Mouse (Mus musculus) adrenal gland, adult 8-10 months (tissue): ENCODE measurements around the gene Ism2. TPM values are rescaled to one million over a fixed set of nuclear protein-coding genes. Genes with fewer than 3 reads are reported as not detected.
"Not testable (repeated sequence)": the region's sequence is repeated elsewhere in the genome, so short reads cannot be mapped to it uniquely, and the experiment has no call there.

Experiments
- DNase-seq: peaks from one replicate; pipeline ENCODE4 v3.0.0; 2022
- total RNA-seq, 4 experiments: library from RNA; stranded (reverse); gene quantifications; 2 replicates each; pipeline ENCODE4 v1.2.4; 2022

The Ism2 gene
- total RNA-seq: under 1 TPM in 2 of 4 experiments, not detected in 2; 0.28 to 0.32 TPM

GRCm38 (mm10) chr12:87299657-87300440 is at the start of gene Ism2:
TSS of gene Ism2 (minus strand) at chr12:87299705.
- no peak for DNase-seq

- no peak for DNase-seq
Measured at GRCm38 (mm10) chr12:87348029-87348428, 48.5 kb upstream of the Ism2 start.

- DNase-seq: no peak
Measured at GRCm38 (mm10) chr12:87347511-87347910, 48.0 kb upstream of the Ism2 start.

DNA sequence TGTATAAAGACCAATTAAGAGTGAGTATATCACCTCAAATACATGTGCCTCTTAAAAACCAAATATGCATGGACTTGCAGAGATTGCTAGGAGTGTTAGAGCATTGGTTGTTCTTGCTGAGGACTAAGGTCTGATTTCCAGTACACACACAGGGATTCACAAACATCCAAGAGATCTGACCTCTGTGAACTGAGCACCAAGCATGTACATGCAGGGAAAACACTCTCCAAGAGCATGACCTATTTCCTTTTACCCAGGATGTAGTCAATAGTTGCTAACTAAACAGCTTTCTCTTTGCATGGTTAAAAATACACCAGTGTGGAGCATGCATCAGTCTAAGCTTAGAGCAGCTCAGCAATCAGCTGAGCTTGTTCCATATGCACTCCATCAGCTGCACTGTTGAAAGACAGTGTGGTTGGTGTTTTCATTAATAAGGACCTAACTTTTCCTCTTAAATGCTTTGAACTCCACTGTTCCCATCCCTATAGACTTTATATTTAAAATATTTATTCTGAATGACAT is 43.6 kb upstream of the Ism2 start:
- DNase-seq: no peak

- DNase-seq: no peak
Measured at GRCm38 (mm10) chr12:87338082-87338481, 38.6 kb upstream of the Ism2 start.

DNA sequence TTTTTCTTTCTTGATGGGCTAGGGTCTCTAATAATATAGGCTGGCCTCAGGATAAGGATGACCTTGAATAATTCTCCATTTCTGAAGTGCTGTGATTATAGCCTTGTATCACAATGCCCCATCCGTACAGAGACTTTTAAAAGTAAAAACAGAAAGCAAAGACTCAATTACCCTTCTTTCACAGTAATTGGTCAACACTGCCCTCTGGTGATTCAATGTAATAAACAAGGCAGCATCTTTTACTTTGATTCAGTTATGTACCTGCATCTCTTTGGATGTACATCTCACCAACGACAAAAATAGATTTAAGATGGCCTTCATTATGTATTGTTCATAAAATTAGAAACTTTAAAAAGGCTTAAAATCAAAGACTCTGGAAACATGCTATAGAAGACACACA is 35.4 kb upstream of the Ism2 start:
- no peak for DNase-seq

GRCm38 (mm10) chr12:87333794-87334193 is 34.3 kb upstream of the Ism2 start:
- no peak for DNase-seq

DNA sequence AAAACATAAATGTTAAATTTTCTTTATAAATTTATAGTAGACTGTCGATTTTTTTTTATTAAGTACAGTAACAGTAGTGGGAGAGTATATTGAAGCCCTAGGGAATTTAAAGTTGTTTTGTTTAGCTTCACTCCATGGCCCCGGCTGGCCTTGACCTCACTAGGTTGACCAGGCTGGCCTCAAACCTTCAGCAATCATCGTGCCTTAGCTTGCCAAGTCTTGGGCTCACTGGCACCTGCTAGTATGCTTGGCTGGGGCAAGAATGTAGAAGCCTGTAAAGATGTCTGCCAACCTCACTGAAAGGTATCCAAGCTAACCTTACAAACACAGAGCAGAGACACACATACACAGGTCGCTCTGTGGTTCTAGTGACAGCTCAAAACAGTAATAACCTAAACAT is 33.0 kb upstream of the Ism2 start:
- peak; percentile 45 for DNase-seq

GRCm38 (mm10) chr12:87331908-87332307 is 32.4 kb upstream of the Ism2 start:
- no peak for DNase-seq

DNA sequence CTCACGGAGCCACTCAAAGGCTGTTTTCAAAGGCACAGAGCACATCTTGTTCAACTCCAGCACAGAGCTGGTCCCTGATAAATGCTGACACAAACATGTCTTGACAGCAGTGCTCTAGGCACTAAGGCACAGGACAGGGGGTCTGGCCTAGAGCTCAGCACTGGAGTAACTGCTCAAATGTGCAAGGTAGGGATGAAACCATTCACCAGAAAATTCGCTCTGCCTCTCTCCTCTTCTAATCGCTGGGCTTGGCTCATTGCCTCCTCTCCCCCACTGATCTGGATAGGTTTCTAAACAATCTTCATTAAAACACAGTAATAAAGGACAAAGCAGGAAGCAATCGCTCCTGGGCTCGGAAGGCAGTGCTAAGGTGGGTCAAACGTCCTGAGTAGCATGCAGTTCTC is 31.6 kb upstream of the Ism2 start:
- DNase-seq: no peak

DNA sequence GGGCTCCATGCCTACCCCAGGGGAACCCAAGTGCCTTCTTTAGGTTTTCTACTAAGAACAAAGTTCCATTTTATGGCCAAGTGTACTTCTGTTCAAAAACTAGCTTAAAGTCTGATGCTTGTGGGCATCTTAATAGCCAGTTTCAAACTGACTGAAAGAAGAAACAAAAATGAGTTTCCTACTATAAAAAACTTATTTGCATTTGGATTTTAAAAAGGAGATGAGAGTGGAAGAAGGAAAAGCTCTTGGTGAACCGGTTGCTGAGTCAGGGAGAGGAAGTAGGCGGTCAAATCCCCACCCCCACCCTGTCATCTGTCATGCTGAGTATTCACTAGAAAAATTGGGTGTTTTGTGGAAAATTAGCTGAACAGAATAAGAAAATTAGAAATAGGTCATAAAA is 30.7 kb upstream of the Ism2 start:
- DNase-seq: no peak

DNA sequence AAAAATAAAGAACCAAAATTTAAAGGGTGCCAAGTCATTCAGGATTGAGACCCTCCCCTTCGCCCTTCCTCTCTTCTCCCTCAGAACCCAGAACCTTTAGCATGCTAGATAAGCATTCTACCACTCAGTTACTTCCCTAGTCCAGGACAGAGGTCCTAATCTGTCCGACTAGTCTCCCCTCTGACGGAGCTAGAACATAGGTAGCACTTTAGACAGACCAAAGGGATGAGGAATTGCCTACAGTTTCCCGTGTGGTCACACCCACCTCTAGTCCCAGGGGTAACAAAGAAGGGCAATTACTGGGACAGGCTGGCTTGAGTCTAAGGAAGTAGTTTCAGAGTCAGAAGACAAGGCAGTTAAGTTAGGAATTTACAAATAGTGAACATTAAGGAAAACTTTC is 28.5 kb upstream of the Ism2 start:
- DNase-seq: no peak

GRCm38 (mm10) chr12:87327610-87328009 is 28.1 kb upstream of the Ism2 start:
- no peak for DNase-seq

DNA sequence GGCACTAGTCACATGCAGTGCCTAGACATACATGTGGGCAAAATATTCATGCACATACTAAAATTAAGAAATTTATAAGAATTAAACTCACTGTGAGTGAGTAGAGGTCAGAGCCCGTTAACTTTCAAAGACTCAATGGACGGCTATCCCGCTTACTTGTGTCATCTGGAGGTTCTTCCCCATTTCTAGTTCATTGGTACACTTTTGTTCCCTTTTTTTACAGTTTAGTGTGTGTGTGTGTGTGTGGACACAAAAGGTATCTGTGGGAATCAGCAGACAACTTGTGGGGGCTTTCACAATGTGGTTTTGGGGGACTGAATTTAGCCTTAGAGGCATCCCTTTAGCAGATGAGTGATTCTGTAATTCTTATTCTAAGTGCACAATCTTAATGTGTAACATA is 25.9 kb upstream of the Ism2 start:
- no peak for DNase-seq

DNA sequence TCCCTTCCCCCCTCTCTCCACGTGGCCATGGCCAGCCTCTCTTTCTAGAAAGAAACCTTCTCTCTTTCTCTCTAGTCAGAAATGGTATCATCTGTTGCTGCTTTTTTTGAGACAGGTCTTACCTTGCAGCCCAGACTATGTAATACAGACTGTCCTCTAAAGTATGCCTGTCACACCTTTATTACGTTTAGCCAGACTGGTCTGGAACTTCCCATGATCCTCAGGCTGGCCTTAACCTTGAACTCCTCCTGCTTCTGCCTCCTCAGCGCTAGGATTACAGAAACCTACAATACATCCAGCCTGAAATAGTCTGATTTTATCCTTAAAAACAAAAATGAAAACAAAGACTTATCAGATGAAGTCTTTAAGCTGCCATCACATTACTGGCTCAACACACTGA is 19.7 kb upstream of the Ism2 start:
- DNase-seq: no peak

DNA sequence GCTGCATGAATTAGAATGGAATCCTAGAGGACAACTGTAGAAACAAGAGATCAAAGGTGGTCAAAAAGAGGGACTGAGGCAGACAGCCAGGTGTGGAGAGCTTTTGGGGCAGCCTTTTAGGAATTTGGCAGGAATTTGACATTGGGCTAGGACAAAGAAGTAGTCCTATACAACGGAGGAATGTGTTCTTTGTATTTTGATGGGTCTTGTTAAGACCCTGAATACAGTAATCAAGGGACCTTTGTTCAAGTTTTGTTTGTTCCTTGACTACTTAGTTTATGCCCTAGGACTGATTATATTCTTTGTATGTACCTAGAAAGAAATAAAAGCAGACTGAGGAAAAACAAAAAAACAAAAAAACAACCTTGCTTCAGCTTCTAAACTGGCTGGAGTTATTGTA is 18.4 kb upstream of the Ism2 start:
- DNase-seq: no peak

DNA sequence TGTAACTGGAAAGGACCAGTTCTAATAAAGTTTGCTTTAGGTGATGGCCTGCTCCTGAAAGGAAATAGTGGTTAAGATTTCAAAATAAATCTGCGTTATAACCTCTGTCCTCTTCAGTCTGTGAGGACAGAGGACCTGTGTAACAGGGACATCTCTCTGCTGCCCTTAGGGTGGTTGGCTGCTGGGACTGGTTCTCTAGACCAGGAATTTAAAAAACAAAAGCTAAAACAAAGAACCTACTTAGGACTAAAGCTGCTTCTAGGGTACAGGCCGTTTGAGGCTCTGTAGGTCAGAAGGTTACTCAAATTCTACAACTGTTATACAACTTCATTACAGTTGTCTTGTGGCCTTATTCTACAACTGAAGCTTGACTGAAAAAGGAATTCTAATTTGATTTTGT is 13.6 kb upstream of the Ism2 start:
- DNase-seq: no peak

DNA sequence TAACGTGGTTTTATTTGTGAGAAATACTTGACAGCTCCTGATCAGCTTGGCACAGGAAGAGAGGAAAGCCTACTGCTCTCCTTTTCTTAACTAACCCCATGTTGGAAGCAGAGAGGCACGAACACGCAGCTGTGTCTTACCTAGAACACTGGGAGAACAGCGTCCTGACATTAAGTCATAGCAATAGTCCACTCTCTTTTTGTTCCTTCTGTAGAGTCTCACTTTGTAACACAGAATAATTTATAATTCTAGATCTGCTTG is 7.0 kb upstream of the Ism2 start:
- DNase-seq: not testable (repeated sequence)

DNA sequence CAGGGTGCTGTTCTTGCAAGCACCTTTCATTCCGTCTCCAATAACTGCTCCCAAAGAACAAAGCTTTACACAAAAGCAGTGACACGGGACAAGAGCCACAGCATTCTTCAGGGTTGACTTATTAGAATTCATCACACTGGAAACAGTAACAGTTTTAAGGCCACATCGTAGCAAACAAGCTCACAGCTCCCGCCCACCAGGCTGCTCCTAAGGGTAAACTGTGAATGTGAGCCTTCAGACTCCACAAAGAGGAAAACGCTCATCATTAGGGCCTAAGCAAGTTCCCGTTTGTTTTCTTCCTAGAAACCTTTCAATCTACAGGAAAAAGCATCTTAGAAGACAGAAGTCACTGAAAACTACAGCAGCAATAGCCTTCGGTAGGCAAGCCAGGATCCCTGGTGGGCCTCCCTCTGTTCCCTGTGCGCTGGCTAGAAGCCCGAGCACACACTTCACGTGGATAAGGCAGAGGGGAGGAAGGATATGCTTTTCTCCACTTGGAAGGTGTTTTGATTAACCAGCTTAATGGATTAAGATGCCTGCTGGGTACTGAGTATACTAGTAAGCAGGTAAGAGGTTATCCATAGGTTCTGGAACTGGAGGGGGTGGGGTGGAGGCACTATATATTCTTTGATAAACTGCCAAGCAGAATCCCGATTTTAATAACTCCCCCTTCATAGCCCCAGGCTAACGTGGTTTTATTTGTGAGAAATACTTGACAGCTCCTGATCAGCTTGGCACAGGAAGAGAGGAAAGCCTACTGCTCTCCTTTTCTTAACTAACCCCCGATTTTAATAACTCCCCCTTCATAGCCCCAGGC is 6.5 kb upstream of the Ism2 start:
- DNase-seq: no peak

DNA sequence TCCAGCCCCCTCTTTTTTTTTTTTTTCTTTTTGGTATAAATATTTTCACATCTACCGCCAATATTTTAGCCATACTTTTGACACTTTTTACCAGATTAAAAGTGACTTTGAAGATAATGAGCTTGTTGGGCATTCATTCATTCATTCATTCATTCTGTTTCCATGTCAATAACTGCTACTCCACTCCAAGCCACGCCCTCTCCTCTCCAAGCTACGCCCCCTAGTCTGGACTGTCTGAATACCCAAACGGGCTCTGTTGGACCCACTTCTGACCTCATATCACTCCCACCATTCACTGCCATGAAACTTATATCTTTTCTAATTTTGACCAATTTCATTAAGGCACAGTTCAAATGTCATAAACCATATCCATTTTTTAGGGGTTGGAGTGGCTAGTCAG is 1.7 kb upstream of the Ism2 start:
- DNase-seq: no peak

DNA sequence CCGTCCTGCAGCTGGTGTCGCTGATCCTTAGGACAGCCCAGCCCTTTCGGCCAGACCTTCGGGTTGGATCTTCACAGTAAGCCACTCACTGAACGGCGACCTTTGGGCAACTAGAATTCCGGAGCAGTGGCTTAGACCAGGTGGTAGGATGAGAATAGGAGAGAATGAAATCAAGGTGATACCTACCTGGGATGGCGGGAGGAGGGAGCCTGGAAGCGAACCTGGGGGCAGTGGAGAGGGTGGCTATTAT is 861 bp upstream of the Ism2 start:
- no peak for DNase-seq

DNA sequence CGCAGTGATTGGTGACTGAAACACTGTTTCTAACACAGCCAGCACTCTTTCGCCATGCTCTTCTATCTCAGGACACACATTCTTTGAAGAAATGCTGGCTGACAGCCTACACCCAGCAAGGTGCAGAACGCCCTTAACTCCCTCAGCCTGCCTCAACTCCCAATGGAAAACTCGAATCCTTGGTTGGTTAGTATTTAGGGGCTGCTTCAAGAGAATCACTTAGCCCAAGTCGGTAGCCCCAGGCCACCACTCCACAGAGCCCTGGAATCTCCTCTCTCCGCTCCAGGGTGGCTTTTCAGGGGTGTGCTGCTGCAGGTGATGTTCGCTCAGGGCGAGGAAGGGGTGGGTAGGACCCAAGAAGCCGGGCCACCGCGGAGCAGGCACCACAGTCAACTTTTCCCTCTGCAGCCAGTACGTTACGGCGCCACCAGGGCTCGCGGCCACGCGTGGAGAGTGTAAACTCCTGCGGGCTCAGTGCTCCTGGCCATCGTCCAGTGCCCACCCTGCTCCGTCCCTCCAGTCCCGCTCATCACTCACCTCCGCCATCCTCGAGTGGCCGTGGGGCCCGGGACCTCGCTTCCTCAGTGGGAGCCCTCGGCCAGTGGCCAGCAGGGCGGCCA is 358 bp downstream of the Ism2 start:
- no peak for DNase-seq

- DNase-seq: no peak
Measured at GRCm38 (mm10) chr12:87293934-87294333, 5.6 kb downstream of the Ism2 start.

DNA sequence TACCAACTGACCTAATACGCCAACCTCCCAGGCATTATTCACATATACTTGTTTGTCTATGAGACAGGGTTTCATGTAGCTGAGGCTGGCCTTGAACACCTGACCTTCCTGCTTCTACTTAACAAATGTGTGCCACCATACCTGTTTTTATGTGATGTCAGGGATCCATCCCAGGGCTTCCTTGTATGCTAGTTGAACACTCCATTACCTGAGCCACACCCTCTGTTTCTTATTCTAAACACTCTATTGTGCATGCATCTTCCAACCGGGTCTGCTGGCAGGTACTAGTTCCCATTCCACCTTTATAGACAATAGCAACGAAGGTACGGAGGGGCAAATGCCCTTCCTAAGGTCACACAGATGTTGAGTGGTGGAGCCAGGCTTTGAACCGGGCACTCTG is 10.4 kb downstream of the Ism2 start:
- DNase-seq: no peak
